Mouse (Mus musculus) ES-E14 (cell line): ENCODE results near the gene Fgd3. TPM values are rescaled to one million over a fixed set of nuclear protein-coding genes. Genes with fewer than 3 reads are reported as not detected.

Experiments
- DNase-seq: peaks from one replicate; pipeline ENCODE4 v3.0.0-alpha.2; 2013; ENCODE audit warnings: low read depth, low spot score
- H3K27ac ChIP-seq: 2 replicates; pipeline ENCODE4 v1.5.1; 2012; ENCODE audit warnings: low read depth, mild to moderate bottlenecking, low read length, moderate library complexity, mixed read lengths; ENCODE audit not compliant: poor library complexity, insufficient read depth, severe bottlenecking
- H3K36me3 ChIP-seq: 2 replicates; pipeline ENCODE4 v1.6.1; 2012; ENCODE audit warnings: mild to moderate bottlenecking, low read length, moderate library complexity, mixed read lengths; ENCODE audit not compliant: control insufficient read depth, poor library complexity, insufficient read depth, severe bottlenecking
- H3K4me1 ChIP-seq, 2 experiments: fragments of 150-350 bp in 1 of 2; sonication (generic) in 1 of 2; 2 replicates each; pipeline ENCODE4 v1.6.1; 2012; ENCODE audit warnings: low read length in 2 of 2, mild to moderate bottlenecking in 1 of 2, mixed read lengths in 1 of 2; ENCODE audit not compliant: control insufficient read depth in 2 of 2, insufficient read depth in 2 of 2, poor library complexity in 1 of 2
- H3K4me3 ChIP-seq, 2 experiments: fragments of 150-350 bp in 1 of 2; sonication (generic) in 1 of 2; 2 replicates each; pipeline ENCODE4 v1.5.1; 2012; ENCODE audit warnings: low read length in 2 of 2, low read depth in 1 of 2, mild to moderate bottlenecking in 1 of 2, mixed read lengths in 1 of 2; ENCODE audit not compliant: insufficient read depth in 1 of 2, poor library complexity in 1 of 2, severe bottlenecking in 1 of 2
- H3K9ac ChIP-seq: 2 replicates; pipeline ENCODE4 v1.6.1; 2012; ENCODE audit warnings: low read depth, mild to moderate bottlenecking, low read length, mixed read lengths; ENCODE audit not compliant: poor library complexity, insufficient read depth, severe bottlenecking
- H3K9me3 ChIP-seq: fragments of 150-350 bp; sonication (generic); 2 replicates; pipeline ENCODE4 v1.6.1; 2012; ENCODE audit warnings: low read depth, mild to moderate bottlenecking, low read length; ENCODE audit not compliant: control insufficient read depth, insufficient read depth
- CHD2 ChIP-seq: IDR thresholded peaks from 2 replicates; pipeline ENCODE4 v1.6.1; 2014; ENCODE audit warnings: mild to moderate bottlenecking, low read depth, low read length, inconsistent platforms
- HCFC1 ChIP-seq: IDR thresholded peaks from 2 replicates; pipeline ENCODE4 v1.6.1; 2012; ENCODE audit warnings: low read length, inconsistent platforms, borderline replicate concordance; ENCODE audit not compliant: insufficient read depth
- MAFK ChIP-seq: IDR thresholded peaks from 2 replicates; pipeline ENCODE4 v1.6.1; 2014; ENCODE audit warnings: mild to moderate bottlenecking, low read depth, low read length, inconsistent platforms; ENCODE audit not compliant: insufficient read depth
- ZC3H11A ChIP-seq: IDR thresholded peaks from 2 replicates; pipeline ENCODE4 v1.6.1; 2012; ENCODE audit warnings: low read depth, mild to moderate bottlenecking, inconsistent platforms, low read length, borderline replicate concordance
- ZNF384 ChIP-seq: IDR thresholded peaks from 2 replicates; pipeline ENCODE4 v1.6.1; 2012; ENCODE audit warnings: low read depth, low read length, inconsistent platforms
- in situ Hi-C, 2 experiments: fragments of 600-800 bp; cut with MboI; formaldehyde crosslinking; loops; one replicate each; pipeline ENCODE4 v1.15.1; 2025; ENCODE audit warnings: low sequenced_read_pairs in 2 of 2, inconsistent platforms in 1 of 2; ENCODE audit not compliant: unreplicated experiment in 2 of 2
- total RNA-seq: library from RNA; depleted of rRNA; stranded (reverse); fragments of 300-350 nt; gene quantifications from 2 replicates; pipeline ENCODE4 v1.2.3, GENCODE M21; 2012

Gene Fgd3
- total RNA-seq, 1 experiment = 6.2 TPM

GRCm38 (mm10) chr13:49267645-49268044, 52.5 kb downstream of the Fgd3 start:
- H3K4me3 ChIP-seq = no peak overlapping the region
- TF ChIP-seq MAFK = no peak
- no peak for TF ChIP-seq CHD2
- TF ChIP-seq HCFC1 = no peak
- no peak for TF ChIP-seq ZNF384
- TF ChIP-seq ZC3H11A = no peak
- no peak for DNase-seq
- peaks cover 0 to 2% of the 10 kb centered on the region in 2 experiments; a peak in 1 of 4 replicates for H3K4me1 ChIP-seq
- H3K9ac ChIP-seq = no peak overlapping the region
- H3K9me3 ChIP-seq = no peaks in the 10 kb centered on the region
- H3K27ac ChIP-seq = no peak overlapping the region
- in situ Hi-C loops = no loop called here
- H3K36me3 ChIP-seq = no peaks in the 10 kb centered on the region

- Histone ChIP-seq H3K36me3 (no peaks in the 10 kb centered on the region), H3K9ac (no peak overlapping the region), H3K9me3 (no peaks in the 10 kb centered on the region), H3K4me1 (no peaks in the 10 kb centered on the region), H3K4me3 (no peak overlapping the region), H3K27ac (no peak overlapping the region)
- in situ Hi-C loops = no loop called here
- TF ChIP-seq HCFC1 = no peak
- no peak for TF ChIP-seq CHD2
- TF ChIP-seq ZNF384 = no peak
- no peak for TF ChIP-seq MAFK
- no peak for TF ChIP-seq ZC3H11A
- no peak for DNase-seq
Measured at GRCm38 (mm10) chr13:49260036-49260722, 59.9 kb downstream of the Fgd3 start.

- DNase-seq = no peak
- in situ Hi-C loops = no loop called here
- H3K9ac ChIP-seq = no peak overlapping the region
- H3K27ac ChIP-seq = no peak overlapping the region
- TF ChIP-seq ZNF384 = no peak
- TF ChIP-seq ZC3H11A = no peak
- no peak for TF ChIP-seq MAFK
- TF ChIP-seq HCFC1 = no peak
- no peak for TF ChIP-seq CHD2
- no peaks in the 10 kb centered on the region for H3K36me3 ChIP-seq
- H3K4me1 ChIP-seq = no peaks in the 10 kb centered on the region
- no peak overlapping the region for H3K4me3 ChIP-seq
- H3K9me3 ChIP-seq = no peaks in the 10 kb centered on the region
Measured at GRCm38 (mm10) chr13:49257819-49258313, 62.2 kb downstream of the Fgd3 start.

GRCm38 (mm10) chr13:49252746-49253145, 67.4 kb downstream of the Fgd3 start:
- no peak overlapping the region for H3K27ac ChIP-seq
- H3K36me3 ChIP-seq = no peaks in the 10 kb centered on the region
- TF ChIP-seq ZC3H11A (no peak), MAFK (no peak), ZNF384 (no peak), HCFC1 (no peak), CHD2 (no peak)
- DNase-seq = no peak
- H3K9ac ChIP-seq = no peak overlapping the region
- H3K4me1 ChIP-seq = peaks cover 0 to 7% of the 10 kb centered on the region in 2 experiments; a peak in 1 of 4 replicates
- no peaks in the 10 kb centered on the region for H3K9me3 ChIP-seq
- H3K4me3 ChIP-seq = no peak overlapping the region
- in situ Hi-C loops = no loop called here
